Mouse (Mus musculus) cerebellum, adult 2 months (tissue): Measurements from ENCODE around the gene Tmem181a. TPM values are rescaled to one million over a fixed set of nuclear protein-coding genes. Genes with fewer than 3 reads are reported as not detected.
"Not testable (repeated sequence)": the region's sequence is repeated elsewhere in the genome, so short reads cannot be mapped to it uniquely, and the experiment has no call there.

Experiments used
- DNase-seq, 2 experiments: peaks; one replicate each; pipeline ENCODE4 v3.0.0; 2021
- H3K27ac ChIP-seq: fragments of 200-500 bp; 2 replicates; pipeline ENCODE4 v1.5.1; 2012; ENCODE audit warnings: low read length, control low read depth, inconsistent platforms; ENCODE audit not compliant: insufficient read depth
- H3K27me3 ChIP-seq: fragments of 200-500 bp; 2 replicates; pipeline ENCODE4 v1.6.1; 2012; ENCODE audit warnings: inconsistent platforms, mild to moderate bottlenecking, low read length, moderate library complexity; ENCODE audit not compliant: control insufficient read depth, insufficient read depth
- H3K4me1 ChIP-seq: fragments of 200-500 bp; 2 replicates; pipeline ENCODE4 v1.6.1; 2011; ENCODE audit warnings: low read length; ENCODE audit not compliant: control insufficient read depth, insufficient read depth
- H3K4me3 ChIP-seq: fragments of 200-500 bp; replicated peaks from 2 replicates; pipeline ENCODE3; 2011; ENCODE audit warnings: mild to moderate bottlenecking, low read depth, low read length, control low read depth; ENCODE audit not compliant: insufficient read depth
- WGBS: fragments of 180-500 bp; shearing (Covaris S2); methylation state at CpG from one replicate; pipeline ENCODE4 v1.1.7; 2018; 5-methylcytosine and 5-hydroxymethylcytosine counted together
- polyA plus RNA-seq: library from polyadenylated mRNA; depleted of rRNA; stranded (reverse); fragments of >200 nt; gene quantifications from 2 replicates; pipeline ENCODE4 v1.2.3, GENCODE M21; 2012

Gene Tmem181a
- polyA plus RNA-seq, 1 experiment: 83.8 TPM

DNA sequence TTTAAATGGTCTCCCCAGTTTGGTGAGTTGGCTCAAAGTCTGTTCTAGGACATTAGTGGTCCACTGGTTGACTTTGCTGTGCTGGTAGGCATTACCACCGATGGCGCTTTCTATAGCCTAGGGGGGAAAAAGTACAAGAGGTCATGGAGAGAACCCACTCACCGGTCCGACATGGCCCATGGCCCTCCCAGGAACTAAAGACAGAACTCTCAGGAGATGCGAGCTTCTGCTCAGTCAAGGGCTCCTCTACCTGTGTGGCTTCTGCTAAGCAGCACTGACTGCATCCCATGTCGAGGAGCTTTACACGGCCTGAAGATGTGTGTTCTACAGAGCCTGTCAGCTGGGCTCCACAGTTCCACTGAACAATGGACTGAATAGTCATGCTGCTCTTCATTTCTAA lies 55.1 kb downstream of the Tmem181a start:
- not testable (repeated sequence) for H3K27ac ChIP-seq, DNase-seq, H3K4me1 ChIP-seq, H3K4me3 ChIP-seq, H3K27me3 ChIP-seq
- WGBS: 92% methylated on average over 7 of the region's 7 CpGs

GRCm38 (mm10) chr17:6312755-6313154 lies 56.1 kb downstream of the Tmem181a start:
- H3K27me3 ChIP-seq, H3K4me1 ChIP-seq, H3K4me3 ChIP-seq, H3K27ac ChIP-seq, DNase-seq: not testable (repeated sequence)
- WGBS: 51% methylated on average over 3 of the region's 3 CpGs

- H3K27ac ChIP-seq, H3K27me3 ChIP-seq, H3K4me3 ChIP-seq, H3K4me1 ChIP-seq: not testable (repeated sequence)
- peak in 1 of 2 experiments; percentile 23 for DNase-seq
- 86% methylated on average over 2 of the region's 3 CpGs for WGBS
Observed at GRCm38 (mm10) chr17:6314493-6314892, 57.8 kb downstream of the Tmem181a start.

GRCm38 (mm10) chr17:6315706-6316105 lies 59.0 kb downstream of the Tmem181a start:
- not testable (repeated sequence) for H3K27ac ChIP-seq, H3K4me3 ChIP-seq, H3K4me1 ChIP-seq, H3K27me3 ChIP-seq
- WGBS: 16% methylated on average over 3 of the region's 4 CpGs
- peak; percentile 50 to 53 for DNase-seq

- peak; percentile 74 to 81 for DNase-seq
Observed at GRCm38 (mm10) chr17:6316379-6317126, 59.9 kb downstream of the Tmem181a start.

GRCm38 (mm10) chr17:6317339-6317985 lies 60.8 kb downstream of the Tmem181a start, which contains the start of gene Dynlt1a:
TSS of gene Dynlt1a (minus strand) at chr17:6317500.
- WGBS: 3% methylated on average over 23 of the region's 23 CpGs
- H3K27ac ChIP-seq: peak within 1 kb of the TSS; percentile 61; the same call in 1 of the 2 replicates

More at GRCm38 (mm10) chr17:6316379-6317126, 59.9 kb downstream of the Tmem181a start:
- Histone ChIP-seq H3K4me3 (peak overlapping the region; percentile 54), H3K27ac (peak overlapping the region; percentile 61; the same call in 1 of the 2 replicates)
- H3K27me3 ChIP-seq, H3K4me1 ChIP-seq: not testable (repeated sequence)
- whole genome bisulfite sequencing: under 1% methylated on average over 38 of the region's 38 CpGs

DNA sequence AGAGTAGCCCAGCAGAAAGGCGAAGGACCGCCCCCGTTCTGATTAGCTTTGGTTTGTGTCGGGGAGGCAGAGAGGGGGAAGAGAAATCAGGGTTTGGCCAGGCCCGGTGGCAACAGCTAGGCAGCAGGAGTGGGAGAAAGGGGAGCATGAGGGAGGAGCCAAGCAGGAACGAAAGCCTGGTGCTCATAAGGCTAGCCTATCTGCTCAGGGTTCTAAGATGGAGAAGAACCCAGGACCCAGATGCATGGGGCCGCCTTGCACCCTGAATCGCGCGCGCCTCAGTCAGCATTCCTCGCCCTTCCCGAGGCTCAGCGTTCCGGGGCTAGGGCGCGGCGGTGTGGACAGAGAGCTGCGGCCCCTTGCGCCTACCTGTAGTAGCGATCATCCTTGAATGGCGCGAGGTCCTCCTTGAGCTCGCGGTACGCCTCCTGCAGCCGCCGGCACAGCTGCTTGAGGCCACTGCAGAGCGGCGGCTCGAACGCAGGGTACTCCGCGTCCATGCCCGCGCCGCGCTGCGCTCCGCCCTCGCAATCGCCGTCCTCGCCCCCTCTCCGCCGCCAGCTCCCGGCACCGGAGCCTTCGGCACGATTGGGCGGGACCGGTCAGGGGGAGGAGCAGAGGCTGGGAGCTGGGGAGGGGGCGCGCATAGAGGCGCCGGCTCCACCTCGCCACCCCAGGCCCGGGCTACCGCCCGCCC lies 64.6 kb downstream of the Tmem181a start:
- H3K27me3 ChIP-seq, H3K4me1 ChIP-seq: not testable (repeated sequence)
- Histone ChIP-seq H3K4me3 (peak overlapping the region; percentile 64), H3K27ac (0 out of 2 replicates have a peak overlapping the region, but pooled peaks have one; percentile 20)
- WGBS: under 1% methylated on average over 10 of the region's 60 CpGs
- DNase-seq: peak; percentile 29 to 53

More at GRCm38 (mm10) chr17:6317339-6317985, 60.8 kb downstream of the Tmem181a start, which contains the start of gene Dynlt1a:
- H3K4me1 ChIP-seq, H3K27me3 ChIP-seq: not testable (repeated sequence)
- peak within 1 kb of the TSS; percentile 54 for H3K4me3 ChIP-seq
- peak; percentile 99 to 100 for DNase-seq

DNA sequence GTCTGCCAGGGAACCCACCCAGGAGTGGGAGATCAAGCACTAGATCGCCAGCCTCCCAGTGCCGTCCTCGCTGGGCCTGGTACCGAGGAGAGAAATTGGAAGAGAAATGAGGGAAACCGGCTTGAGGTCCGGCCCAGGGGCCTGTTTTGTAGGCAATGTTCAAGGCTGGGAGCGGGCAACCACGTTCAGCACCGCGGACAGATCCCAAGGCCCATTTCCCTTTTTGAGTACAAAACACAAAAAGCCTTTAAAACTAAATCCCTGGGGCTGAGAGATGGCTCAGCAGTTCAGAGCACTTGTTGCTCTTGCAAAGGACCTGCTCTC lies 65.1 kb downstream of the Tmem181a start:
- not testable (repeated sequence) for H3K4me3 ChIP-seq, DNase-seq, H3K4me1 ChIP-seq, H3K27ac ChIP-seq, H3K27me3 ChIP-seq
- WGBS: no CpG with 5 or more reads among the region's 10 CpGs

- DNase-seq, H3K27me3 ChIP-seq, H3K4me3 ChIP-seq, H3K27ac ChIP-seq, H3K4me1 ChIP-seq: not testable (repeated sequence)
- WGBS: 62% methylated on average over 10 of the region's 10 CpGs
Observed at GRCm38 (mm10) chr17:6325021-6325420, 68.4 kb downstream of the Tmem181a start.

DNA sequence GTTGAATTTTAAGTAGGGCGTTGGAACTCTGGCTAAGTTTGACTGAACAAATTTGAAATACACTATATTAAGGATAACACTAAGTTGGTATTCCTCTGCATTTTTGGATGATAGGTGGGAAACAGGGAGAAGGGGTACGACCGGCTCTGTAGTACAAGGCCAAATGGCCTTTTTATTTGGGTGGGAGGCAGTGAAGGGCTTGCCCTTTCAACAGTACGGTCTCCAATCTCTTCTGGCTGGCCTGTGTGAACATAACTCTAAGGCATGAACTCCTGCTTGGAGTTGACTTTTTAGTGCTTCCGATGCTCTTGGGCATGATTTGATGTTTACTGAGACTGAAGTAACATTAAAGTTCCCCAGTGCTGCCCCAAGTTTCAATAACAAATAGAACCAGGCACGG lies 68.9 kb downstream of the Tmem181a start:
- H3K4me3 ChIP-seq, DNase-seq, H3K27ac ChIP-seq, H3K27me3 ChIP-seq, H3K4me1 ChIP-seq: not testable (repeated sequence)
- 80% methylated on average over 6 of the region's 6 CpGs for WGBS

GRCm38 (mm10) chr17:6327554-6327953 lies 70.9 kb downstream of the Tmem181a start:
- not testable (repeated sequence) for H3K4me3 ChIP-seq, H3K27ac ChIP-seq, DNase-seq, H3K27me3 ChIP-seq, H3K4me1 ChIP-seq
- WGBS: 95% methylated on average over 7 of the region's 7 CpGs

DNA sequence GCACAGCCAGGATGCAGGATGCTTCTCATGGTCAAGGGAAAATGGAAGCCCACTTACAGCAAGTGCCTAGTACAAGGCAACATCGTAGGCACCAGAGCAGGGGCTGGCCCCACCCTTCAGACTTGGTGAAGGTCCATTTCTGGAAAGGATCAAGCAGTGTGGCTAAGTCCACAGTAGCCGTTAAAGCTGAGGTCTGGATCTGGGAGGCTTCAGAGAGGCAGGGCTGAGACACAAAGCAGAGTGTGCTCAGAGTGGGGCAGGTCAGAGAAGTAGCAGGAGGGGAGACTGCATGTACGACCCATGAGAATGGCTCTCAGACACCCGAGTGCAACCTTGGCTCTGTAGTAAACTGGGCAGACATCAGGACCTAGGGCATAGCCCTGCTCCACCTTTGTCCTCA lies 72.3 kb downstream of the Tmem181a start:
- H3K27ac ChIP-seq, H3K4me1 ChIP-seq, H3K27me3 ChIP-seq, H3K4me3 ChIP-seq: not testable (repeated sequence)
- 82% methylated on average over 3 of the region's 4 CpGs for WGBS
- DNase-seq: peak in 1 of 2 experiments; percentile 11
